Mouse (Mus musculus) liver, embryonic 14 days (tissue): ENCODE results near the gene Dclk2. TPM values are rescaled to one million over a fixed set of nuclear protein-coding genes. Genes with fewer than 3 reads are reported as not detected.

Source experiments
- polyA plus RNA-seq: library from polyadenylated mRNA; depleted of rRNA; stranded (reverse); fragments of >200 nt; gene quantifications from 2 replicates; pipeline ENCODE4 v1.2.3, GENCODE M21; 2012; rRNA removed

Gene Dclk2
- polyA plus RNA-seq: 6.8 and 9.3 TPM in 2 replicates

GRCm38 (mm10) chr3:86920343-86921083 is at the start of gene Dclk2:
TSS of gene Dclk2 (minus strand) at chr3:86920852.

Other genes with a start within 250 kb of the Dclk2 start
- 4.3 and 5.9 TPM in 2 replicates for gene Cd1d1, start 78.6 kb upstream of the Dclk2 start, polyA plus RNA-seq